Mouse (Mus musculus) hindbrain, postnatal 0 days (tissue): ENCODE data around the gene Atp5s. TPM values are rescaled to one million over a fixed set of nuclear protein-coding genes. Genes with fewer than 3 reads are reported as not detected.

Experiments used
- ATAC-seq: fragments of 200-750 bp; cut with Nextera tagmentation; 2 replicates; pipeline ENCODE4 v1.8.0; 2017; ENCODE audit warnings: mild to moderate bottlenecking, moderate TSS enrichment, moderate library complexity
- DNase-seq: peaks from one replicate; pipeline ENCODE4 v3.0.0-alpha.2; 2015; ENCODE audit warnings: low spot score
- H3K27ac ChIP-seq: fragments of 300-500 bp; sonication (generic); 2 replicates; pipeline ENCODE4 v1.5.1; 2014; ENCODE audit warnings: mild to moderate bottlenecking
- H3K27me3 ChIP-seq: fragments of 300-500 bp; sonication (generic); 2 replicates; pipeline ENCODE4 v1.6.1; 2014; ENCODE audit warnings: low read length, mixed read lengths; ENCODE audit not compliant: insufficient read depth
- H3K36me3 ChIP-seq: fragments of 300-500 bp; sonication (generic); 2 replicates; pipeline ENCODE4 v1.6.1; 2014; ENCODE audit warnings: low read length, mixed read lengths; ENCODE audit not compliant: insufficient read depth
- H3K4me1 ChIP-seq: fragments of 300-500 bp; sonication (generic); 2 replicates; pipeline ENCODE4 v1.6.1; 2014; ENCODE audit warnings: antibody characterized with exemption, low read length, mixed read lengths; ENCODE audit not compliant: insufficient read depth
- H3K4me2 ChIP-seq: fragments of 300-500 bp; sonication (generic); 2 replicates; pipeline ENCODE4 v1.6.1; 2014; ENCODE audit warnings: low read depth, mild to moderate bottlenecking, low read length, moderate library complexity, mixed read lengths
- H3K4me3 ChIP-seq: fragments of 300-500 bp; sonication (generic); 2 replicates; pipeline ENCODE4 v1.5.1; 2014; ENCODE audit warnings: low read length
- H3K9ac ChIP-seq: fragments of 300-500 bp; sonication (generic); replicated peaks from 2 replicates; pipeline ENCODE4 v1.6.1; 2014; ENCODE audit warnings: mild to moderate bottlenecking, low read length, moderate library complexity, mixed read lengths
- H3K9me3 ChIP-seq: fragments of 300-500 bp; sonication (generic); 2 replicates; pipeline ENCODE4 v1.6.1; 2016; ENCODE audit warnings: low read length, mixed read lengths
- CTCF ChIP-seq: IDR thresholded peaks from 2 replicates; pipeline ENCODE4 v1.5.1; 2016; ENCODE audit warnings: antibody characterized with exemption, control low read depth, low read depth
- WGBS: fragments of 180-500 bp; shearing (Covaris S2); extraction: QIAGEN DNeasy Blood & Tissue Kit; methylation state at CpG from one replicate; pipeline ENCODE4 v1.1.7; 2014; 5-methylcytosine and 5-hydroxymethylcytosine counted together
- polyA plus RNA-seq: library from polyadenylated mRNA; unstranded; fragments of >200 nt; fragmentation: Nextera tagmentation; extraction: Ambion mirVana; gene quantifications from 2 replicates; pipeline ENCODE4 v1.2.1, GENCODE M21; 2015
- total RNA-seq: library from RNA; depleted of rRNA; stranded (reverse); fragments of >200 nt; gene quantifications from 2 replicates; pipeline ENCODE4 v1.2.3, GENCODE M21; 2014

Gene Atp5s
- total and polyA plus RNA-seq, 2 experiments from 2014 or later: 33.5 to 38.9 TPM

DNA sequence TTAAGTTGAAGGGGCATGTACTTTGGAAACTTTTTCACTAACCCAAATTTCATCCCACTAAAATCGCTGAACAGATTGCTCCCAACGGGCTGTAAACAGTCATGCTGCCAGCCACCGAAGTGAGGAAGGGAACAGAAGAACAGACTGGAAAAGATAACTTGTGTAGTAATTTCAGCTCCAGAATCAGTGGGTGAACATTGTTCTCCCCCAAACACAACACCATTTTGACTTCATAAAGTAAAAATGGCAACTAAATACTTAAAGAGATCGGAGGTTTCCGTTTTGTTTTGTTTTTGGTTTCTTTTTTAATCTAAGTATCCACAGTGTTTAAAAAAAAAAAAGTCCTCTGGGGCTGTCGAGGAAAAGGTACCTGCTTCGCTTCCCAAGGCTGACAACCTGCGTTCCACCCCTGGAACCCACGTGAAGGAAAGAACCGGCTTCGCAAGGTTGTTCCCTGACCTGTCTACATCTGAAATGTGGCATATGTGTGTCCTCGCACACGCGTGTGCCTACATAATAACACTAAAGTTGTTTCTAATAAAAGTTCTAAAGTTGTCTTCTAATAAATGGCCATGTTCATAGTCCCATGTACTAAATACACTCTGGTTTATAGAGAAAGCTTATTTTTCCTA is 41.8 kb upstream of the Atp5s start:
- Histone ChIP-seq H3K9me3 (no peaks in the 10 kb centered on the region), H3K36me3 (no peaks in the 10 kb centered on the region), H3K27me3 (no peaks in the 10 kb centered on the region), H3K9ac (no peak overlapping the region), H3K4me2 (peak overlapping the region; percentile 77), H3K27ac (no peak overlapping the region), H3K4me1 (peaks cover 7% of the 10 kb centered on the region), H3K4me3 (peak overlapping the region; percentile 99; the same call in 1 of the 2 replicates)
- ATAC-seq (no peak), DNase-seq (no peak)
- 48% methylated on average over 14 of the region's 14 CpGs for WGBS
- no peak for TF ChIP-seq CTCF

- Histone ChIP-seq H3K36me3 (no peaks in the 10 kb centered on the region), H3K4me3 (no peak overlapping the region), H3K4me2 (no peak overlapping the region), H3K9ac (no peak overlapping the region), H3K9me3 (no peaks in the 10 kb centered on the region), H3K4me1 (peaks cover 7% of the 10 kb centered on the region), H3K27me3 (no peaks in the 10 kb centered on the region), H3K27ac (no peak overlapping the region)
- no peak for ATAC-seq
- WGBS: 25% methylated on average over 10 of the region's 10 CpGs
- peak; percentile 79 for DNase-seq
- no peak for TF ChIP-seq CTCF
Observed at GRCm38 (mm10) chr12:69683537-69683936, 41.2 kb upstream of the Atp5s start.

DNA sequence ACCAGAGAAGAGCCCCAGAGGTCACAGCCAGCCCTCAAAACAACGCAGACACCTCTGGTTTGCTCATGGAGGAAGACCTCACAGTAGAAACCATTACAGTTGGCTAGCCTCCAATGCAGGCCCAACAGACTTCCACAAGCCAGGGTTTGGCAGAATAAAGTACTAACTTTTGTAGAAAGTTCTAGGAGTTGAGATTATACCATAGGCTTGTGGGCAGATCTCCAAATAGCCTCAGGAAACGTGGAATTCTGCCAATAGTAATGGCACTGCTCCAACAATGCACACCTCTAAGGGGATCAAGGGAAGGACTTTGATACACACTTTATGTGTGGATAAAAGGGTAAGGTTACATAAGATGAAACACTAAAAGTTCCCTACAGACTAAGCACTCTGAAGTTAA is 36.4 kb upstream of the Atp5s start:
- TF ChIP-seq CTCF: no peak
- no peak overlapping the region for H3K27ac ChIP-seq
- no peak overlapping the region for H3K4me3 ChIP-seq
- H3K9me3 ChIP-seq: no peaks in the 10 kb centered on the region
- ATAC-seq (no peak), DNase-seq (peak; percentile 30)
- H3K4me1 ChIP-seq: no peaks in the 10 kb centered on the region
- no peak overlapping the region for H3K4me2 ChIP-seq
- no peaks in the 10 kb centered on the region for H3K36me3 ChIP-seq
- 46% methylated on average over 2 of the region's 2 CpGs for WGBS
- H3K27me3 ChIP-seq: no peaks in the 10 kb centered on the region
- H3K9ac ChIP-seq: no peak overlapping the region

DNA sequence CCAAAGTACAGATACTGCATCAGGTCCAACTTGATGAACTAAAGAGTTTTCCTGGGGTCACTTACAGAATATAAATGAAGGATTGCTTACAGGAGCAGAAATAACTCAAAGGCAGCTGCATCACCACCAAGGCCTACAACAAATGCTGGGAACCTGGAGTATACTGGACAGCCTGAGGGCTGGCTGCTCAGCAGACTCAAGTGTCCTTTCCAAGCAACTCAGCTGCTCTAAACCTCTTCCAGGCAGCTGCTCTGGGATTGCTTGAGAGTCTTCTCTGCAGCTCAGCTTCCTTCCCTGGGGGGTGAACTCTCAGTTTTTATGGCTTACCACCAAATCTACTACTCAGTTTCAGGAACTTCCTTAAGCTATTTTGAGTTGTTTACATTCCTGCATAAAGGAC is 35.7 kb upstream of the Atp5s start:
- Histone ChIP-seq H3K4me3 (no peak overlapping the region), H3K27ac (no peak overlapping the region), H3K27me3 (no peaks in the 10 kb centered on the region), H3K9me3 (no peaks in the 10 kb centered on the region), H3K4me2 (no peak overlapping the region), H3K4me1 (no peaks in the 10 kb centered on the region), H3K9ac (no peak overlapping the region), H3K36me3 (no peaks in the 10 kb centered on the region)
- TF ChIP-seq CTCF: no peak
- DNase-seq (no peak), ATAC-seq (no peak)

- DNase-seq: no peak
- H3K9ac ChIP-seq: no peak overlapping the region
- no peaks in the 10 kb centered on the region for H3K27me3 ChIP-seq
- ATAC-seq: no peak
- H3K36me3 ChIP-seq: no peaks in the 10 kb centered on the region
- TF ChIP-seq CTCF: no peak
- H3K27ac ChIP-seq: no peak overlapping the region
- no peak overlapping the region for H3K4me3 ChIP-seq
- 96% methylated on average over 4 of the region's 4 CpGs for WGBS
- H3K4me1 ChIP-seq: no peaks in the 10 kb centered on the region
- no peak overlapping the region for H3K4me2 ChIP-seq
- no peaks in the 10 kb centered on the region for H3K9me3 ChIP-seq
Observed at GRCm38 (mm10) chr12:69690714-69691113, 34.0 kb upstream of the Atp5s start.

GRCm38 (mm10) chr12:69693471-69693870 is 31.3 kb upstream of the Atp5s start:
- TF ChIP-seq CTCF: no peak
- DNase-seq (no peak), ATAC-seq (no peak)
- 84% methylated on average over 17 of the region's 17 CpGs for WGBS
- no peaks in the 10 kb centered on the region for H3K9me3 ChIP-seq
- no peak overlapping the region for H3K27ac ChIP-seq
- no peak overlapping the region for H3K4me2 ChIP-seq
- H3K4me1 ChIP-seq: no peaks in the 10 kb centered on the region
- no peaks in the 10 kb centered on the region for H3K36me3 ChIP-seq
- no peaks in the 10 kb centered on the region for H3K27me3 ChIP-seq
- no peak overlapping the region for H3K9ac ChIP-seq
- H3K4me3 ChIP-seq: no peak overlapping the region

DNA sequence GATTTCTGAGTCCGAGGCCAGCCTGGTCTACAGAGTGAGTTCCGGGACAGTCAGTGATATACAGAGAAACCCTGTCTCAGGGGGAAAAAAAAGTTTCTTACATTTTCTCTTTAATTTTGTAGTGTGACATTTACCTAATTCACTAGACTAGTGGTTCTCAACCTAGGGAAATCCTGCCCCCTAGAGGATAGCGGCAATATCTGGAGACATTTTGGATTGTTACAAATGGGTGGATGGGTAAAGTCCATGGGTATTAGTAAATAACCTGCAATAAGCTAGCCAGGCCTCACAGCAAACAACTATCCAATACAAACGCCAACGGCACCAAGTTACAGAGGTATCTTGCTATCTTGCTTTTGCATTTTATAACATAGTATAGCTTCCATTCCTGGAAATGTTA is 28.0 kb upstream of the Atp5s start:
- no peak overlapping the region for H3K27ac ChIP-seq
- H3K9me3 ChIP-seq: no peaks in the 10 kb centered on the region
- H3K4me2 ChIP-seq: no peak overlapping the region
- no peak overlapping the region for H3K9ac ChIP-seq
- H3K27me3 ChIP-seq: no peaks in the 10 kb centered on the region
- peak; percentile 62 for TF ChIP-seq CTCF
- H3K4me1 ChIP-seq: no peaks in the 10 kb centered on the region
- peak; percentile 73 for DNase-seq
- H3K4me3 ChIP-seq: no peak overlapping the region
- WGBS: 78% methylated on average over 5 of the region's 5 CpGs
- ATAC-seq: no peak
- no peaks in the 10 kb centered on the region for H3K36me3 ChIP-seq
